Mouse (Mus musculus) large intestine, adult 2 months (tissue): Measurements from ENCODE around the gene Zfp433. TPM values are rescaled to one million over a fixed set of nuclear protein-coding genes. Genes with fewer than 3 reads are reported as not detected.
"Not testable (repeated sequence)": the region's sequence is repeated elsewhere in the genome, so short reads cannot be mapped to it uniquely, and the experiment has no call there.

Source experiments
- DNase-seq: peaks from one replicate; pipeline ENCODE4 v3.0.0-alpha.2; 2012; ENCODE audit warnings: low read depth, low spot score
- WGBS: fragments of 180-500 bp; shearing (Covaris S2); methylation state at CpG from one replicate; pipeline ENCODE4 v1.1.7; 2018; 5-methylcytosine and 5-hydroxymethylcytosine counted together
- polyA plus RNA-seq: library from polyadenylated mRNA; depleted of rRNA; stranded (reverse); fragments of >200 nt; gene quantifications from 2 replicates; pipeline ENCODE4 v1.2.3, GENCODE M21; 2012; rRNA removed

The Zfp433 gene
- polyA plus RNA-seq: 0.48 and 0.77 TPM in 2 replicates

DNA sequence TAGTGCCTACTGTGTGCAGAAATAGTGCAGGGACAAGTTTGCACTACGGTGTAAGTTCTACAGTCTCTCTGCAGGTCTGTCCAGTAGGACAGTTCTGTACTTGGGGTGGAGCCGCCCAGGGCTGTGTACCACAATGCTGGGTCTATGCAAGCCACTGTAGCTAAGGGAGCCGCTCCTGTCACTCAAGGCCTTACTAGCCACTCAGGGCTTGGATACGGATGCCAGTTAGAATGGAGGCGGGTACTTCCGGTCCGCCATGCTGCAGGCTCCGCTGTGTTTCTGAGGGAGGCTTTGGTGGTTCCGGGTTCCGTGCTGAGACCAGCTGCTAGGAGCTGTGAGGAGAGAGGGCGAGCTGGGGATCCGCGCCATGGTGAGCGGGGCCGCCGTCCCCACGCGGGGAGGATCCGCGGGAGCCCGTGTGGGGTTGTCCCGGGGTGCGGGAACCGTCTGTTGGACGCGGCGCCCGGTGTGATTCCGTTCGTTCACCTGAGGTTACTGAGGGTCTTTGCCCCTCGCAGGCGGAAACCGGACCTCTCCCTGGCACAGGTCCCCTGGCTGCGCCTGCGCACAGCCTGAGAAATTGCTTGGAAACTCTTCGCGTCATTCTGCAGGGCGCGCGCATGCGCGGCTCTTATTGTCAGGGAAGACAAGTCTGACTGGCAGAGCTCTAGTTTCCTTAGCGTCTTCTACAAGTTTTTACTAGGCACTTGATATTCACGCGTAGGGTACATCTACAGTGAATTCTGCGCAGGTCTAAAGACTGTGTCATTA, at the start of gene Zfp433:
Zfp433 (plus strand) TSS at position 295 of the 771 bp plus-strand sequence.
- no CpG with 5 or more reads among the region's 46 CpGs for WGBS
- not testable (repeated sequence) for DNase-seq

DNA sequence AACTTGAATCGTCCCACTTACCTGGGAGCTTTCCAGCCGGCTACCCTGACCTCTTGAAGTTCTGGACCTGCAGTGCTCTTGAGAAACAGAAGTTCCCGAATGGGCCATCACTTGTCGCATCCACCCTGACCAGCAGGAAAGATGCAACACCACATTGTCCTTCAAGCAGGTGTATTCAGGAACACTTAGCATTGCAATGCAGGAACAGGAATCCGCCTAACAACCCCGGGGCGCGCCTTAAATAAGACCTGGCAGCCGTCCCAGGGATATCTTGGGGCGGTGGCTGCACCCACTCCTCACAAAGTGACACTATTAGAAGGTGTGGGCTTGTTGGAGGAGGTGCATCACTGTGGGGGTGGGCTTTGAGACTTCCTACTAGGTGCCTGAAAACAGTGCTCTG, 49.4 kb upstream of the Zfp433 start:
- WGBS: 97% methylated on average over 10 of the region's 10 CpGs

DNA sequence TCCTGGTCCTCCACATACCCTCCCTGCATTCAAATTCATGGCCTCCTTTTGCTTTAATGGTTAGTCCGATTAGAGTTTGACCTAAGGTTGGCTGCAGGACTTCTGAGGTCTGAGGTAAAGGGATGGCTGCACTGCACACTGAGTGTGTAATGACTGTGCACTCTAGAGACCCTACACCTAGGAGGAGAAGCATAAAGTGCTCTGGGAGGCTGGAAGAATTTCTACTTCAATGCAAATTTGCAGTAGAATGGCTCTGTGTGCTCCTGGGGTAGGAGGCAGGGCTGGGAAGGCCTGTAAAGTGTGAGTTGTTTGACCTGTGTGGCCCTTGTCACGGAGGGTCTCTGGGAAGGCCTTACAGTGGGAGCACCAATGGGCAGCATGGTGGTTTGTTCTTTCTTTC, 48.5 kb upstream of the Zfp433 start:
- 97% methylated on average over 2 of the region's 2 CpGs for WGBS
- no peak for DNase-seq

More for the DNA sequence above, 49.4 kb upstream of the Zfp433 start:
- DNase-seq: no peak

DNA sequence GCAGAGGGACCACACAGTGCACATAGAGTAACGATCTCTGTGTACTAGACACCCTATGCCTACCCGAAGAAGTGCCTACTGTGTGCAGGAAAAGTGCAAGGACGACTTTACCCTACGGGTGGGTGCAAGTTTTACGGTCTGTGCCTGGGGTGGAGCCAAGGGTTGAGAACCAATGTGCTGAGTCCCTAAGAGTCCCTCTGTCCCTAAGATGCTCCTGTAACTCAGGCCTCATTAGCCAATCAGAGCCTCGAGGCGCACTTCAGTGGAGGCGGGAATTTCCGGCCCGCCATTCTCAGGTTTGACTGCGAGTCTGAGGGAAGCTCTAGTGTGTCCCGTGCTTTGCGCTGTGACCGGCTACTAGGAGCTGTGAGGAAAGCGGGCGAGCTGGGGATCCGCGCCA, 17.5 kb upstream of the Zfp433 start:
- DNase-seq: not testable (repeated sequence)
- WGBS: no CpG with 5 or more reads among the region's 18 CpGs

DNA sequence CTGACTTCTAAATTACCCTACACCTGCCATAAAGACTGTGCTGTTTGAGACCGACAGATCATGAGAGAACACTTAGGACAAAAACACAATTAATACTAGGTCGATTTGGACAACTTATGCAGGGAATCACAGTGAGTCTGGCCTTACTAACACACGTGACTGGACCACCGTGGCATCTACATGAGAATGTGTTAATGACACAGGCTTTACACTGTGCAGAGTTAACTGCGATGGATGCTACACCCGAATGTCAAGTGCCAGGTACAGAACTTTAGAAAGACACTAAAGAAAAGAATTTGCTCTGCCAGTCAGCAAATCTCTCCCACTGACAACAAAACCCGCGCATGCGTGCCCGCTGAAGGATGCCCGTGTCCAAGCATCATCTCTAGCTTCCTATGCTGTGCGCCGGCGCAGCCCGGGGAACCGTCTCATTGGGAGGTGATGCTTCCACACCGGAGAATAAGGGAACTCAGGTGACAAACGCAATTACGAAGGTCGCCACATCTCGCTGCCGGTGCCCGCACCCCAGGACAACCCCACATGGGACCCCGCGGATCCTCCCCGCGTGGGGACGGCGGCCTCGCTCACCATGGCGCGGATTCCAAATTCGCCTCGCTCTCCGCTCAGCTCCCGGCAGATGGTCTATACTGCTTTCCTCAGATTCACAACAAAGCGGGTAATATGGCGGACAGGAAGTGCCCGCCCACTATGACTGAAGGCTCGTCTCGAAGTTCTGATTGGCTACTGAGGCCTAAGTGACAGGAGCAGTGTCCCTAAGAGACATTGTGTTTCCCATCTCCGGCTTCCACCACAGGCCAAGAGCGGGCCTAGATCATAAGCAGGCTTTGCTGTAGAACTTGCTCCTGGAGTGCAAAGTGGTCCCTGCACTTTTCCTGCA, 66.1 kb downstream of the Zfp433 start, which contains the start of gene Gm3055:
Gm3055 (minus strand) TSS at position 656 of the 898 bp plus-strand sequence.
- no CpG with 5 or more reads among the region's 43 CpGs for WGBS

DNA sequence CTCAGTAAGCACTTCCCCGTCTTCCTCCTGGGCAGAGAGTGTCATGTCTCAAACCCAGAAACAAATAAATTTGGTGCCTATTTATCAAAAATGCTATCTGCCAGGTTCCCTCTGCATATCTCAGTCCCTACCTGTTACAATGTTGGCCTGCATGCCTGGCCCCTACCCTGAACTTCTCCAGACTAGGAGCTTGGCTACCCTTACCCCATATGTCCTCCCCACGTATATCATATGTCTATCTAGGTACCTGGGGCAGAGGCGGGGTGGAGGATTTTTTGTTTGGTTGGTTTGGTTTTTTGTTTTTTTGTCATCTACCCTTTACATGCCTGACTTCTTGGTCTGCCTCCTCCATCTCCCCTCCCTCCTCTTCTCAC, 66.8 kb downstream of the Zfp433 start:
- WGBS: no CpG with 5 or more reads among the region's 3 CpGs
- DNase-seq: not testable (repeated sequence)

More for the DNA sequence above, 66.1 kb downstream of the Zfp433 start, which contains the start of gene Gm3055:
- not testable (repeated sequence) for DNase-seq

Other genes starting within 250 kb of the Zfp433 start
- gene Nfic, start 249.2 kb upstream of the Zfp433 start, polyA plus RNA-seq: 10.5 and 11.6 TPM in 2 replicates
- gene Celf5, start 222.1 kb upstream of the Zfp433 start, polyA plus RNA-seq: 2.3 and 5.3 TPM in 2 replicates
- gene Ncln, start 208.4 kb upstream of the Zfp433 start, polyA plus RNA-seq: 242 and 319 TPM in 2 replicates
- 4.4 and 4.8 TPM in 2 replicates for gene S1pr4, start 204.7 kb upstream of the Zfp433 start, polyA plus RNA-seq
- gene Gna15, start 180.6 kb upstream of the Zfp433 start, polyA plus RNA-seq: 1.6 and 2.3 TPM in 2 replicates
- gene Gna11, start 159.6 kb upstream of the Zfp433 start, polyA plus RNA-seq: 402 and 684 TPM in 2 replicates
- gene Aes, start 145.3 kb upstream of the Zfp433 start, polyA plus RNA-seq: 1,252 and 1,560 TPM in 2 replicates
- 11.3 and 13.5 TPM in 2 replicates for gene Tle2, start 130.3 kb upstream of the Zfp433 start, polyA plus RNA-seq
- 7.3 and 8.8 TPM in 2 replicates for gene Tle6, start 103.8 kb upstream of the Zfp433 start, polyA plus RNA-seq
- 1.1 and 1.4 TPM in 2 replicates for gene BC025920, start 98.6 kb upstream of the Zfp433 start, polyA plus RNA-seq
- 19.7 and 30.0 TPM in 2 replicates for gene Sirt6, start 77.0 kb upstream of the Zfp433 start, polyA plus RNA-seq
- gene Ankrd24, start 76.3 kb upstream of the Zfp433 start, polyA plus RNA-seq: 9.6 and 11.8 TPM in 2 replicates
- gene Gm10778, start 55.8 kb upstream of the Zfp433 start, polyA plus RNA-seq: 0.37 and 0.40 TPM in 2 replicates
- 0.37 and 0.57 TPM in 2 replicates for gene Gm3055, start 66.3 kb downstream of the Zfp433 start, polyA plus RNA-seq
- not detected in 2 replicates for gene Gm4767, start 107.4 kb downstream of the Zfp433 start, polyA plus RNA-seq
- gene Gm32687, start 159.1 kb downstream of the Zfp433 start, polyA plus RNA-seq: 0.35 and 0.53 TPM in 2 replicates
- gene Zfp781, start 225.7 kb downstream of the Zfp433 start, polyA plus RNA-seq: 0.07 and 0.19 TPM in 2 replicates